Mouse (Mus musculus): ENCODE results near the gene Evc. TPM values are rescaled to one million over a fixed set of nuclear protein-coding genes. Genes with fewer than 3 reads are reported as not detected.

Evc gene
- polyA plus RNA-seq, 1 experiment from 2014 or later: 12.0 TPM

DNA sequence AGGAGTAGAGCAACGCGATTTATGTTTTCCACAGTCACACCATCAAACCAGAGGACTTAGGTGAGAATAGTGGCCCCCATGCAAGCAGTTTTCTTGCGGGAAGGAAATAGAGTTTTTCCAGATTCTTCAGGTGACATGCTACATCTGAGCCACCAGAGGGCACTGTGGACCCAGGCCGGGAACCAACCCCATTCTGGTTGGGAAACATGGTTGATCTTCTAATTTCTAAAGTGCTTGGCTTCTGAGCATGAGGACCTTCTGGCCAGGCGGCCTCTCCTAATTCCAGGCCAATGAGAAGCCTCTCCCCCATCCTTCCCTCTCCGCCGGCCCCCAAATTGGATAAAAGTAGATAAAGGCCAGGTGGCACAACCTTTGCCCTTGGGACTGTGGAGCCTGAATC is 38.3 kb downstream of the Evc start:
- H3K4me3 ChIP-seq (replicated peaks): no peak overlapping the region
- no peaks in the 10 kb centered on the region for H3K27me3 ChIP-seq (replicated peaks)
- no peak overlapping the region for H3K27ac ChIP-seq
- no peaks in the 10 kb centered on the region for H3K9me3 ChIP-seq
- no peak overlapping the region for H3K9ac ChIP-seq
- H3K4me2 ChIP-seq: no peak overlapping the region
- 19% methylated on average over 7 of the region's 7 CpGs for WGBS
- no peak for ATAC-seq (ENCODE audit: insufficient read depth, low FRiP score, low read depth)
- H3K36me3 ChIP-seq: 0 out of 2 replicates have a peak, but pooled peaks cover 2% of the 10 kb centered on the region
- no peaks in the 10 kb centered on the region for H3K4me1 ChIP-seq

DNA sequence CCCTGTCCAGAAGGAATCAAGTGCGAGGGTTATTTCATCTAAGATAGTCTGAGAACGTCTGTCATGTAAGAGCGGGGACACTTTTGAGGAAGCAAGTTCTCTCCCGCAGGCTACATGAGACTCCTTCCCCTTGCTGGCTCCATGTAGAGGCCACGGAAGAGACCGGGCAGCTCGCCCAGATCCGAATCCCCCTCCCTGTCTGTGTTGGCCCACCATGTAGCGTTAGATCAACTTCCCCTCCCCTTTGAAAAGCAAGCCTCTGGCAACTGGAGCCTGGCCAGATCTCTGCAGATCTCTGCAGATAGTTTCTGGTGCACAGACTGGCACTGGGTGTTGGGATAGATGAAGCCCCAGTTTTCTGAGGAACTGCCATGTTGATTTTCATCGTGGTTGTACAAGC is 40.0 kb downstream of the Evc start:
- Histone ChIP-seq H3K4me1 (no peaks in the 10 kb centered on the region), H3K4me2 (no peak overlapping the region), H3K27ac (no peak overlapping the region), H3K9me3 (no peaks in the 10 kb centered on the region), H3K4me3 (replicated peaks) (no peak overlapping the region), H3K36me3 (0 out of 2 replicates have a peak, but pooled peaks cover 1% of the 10 kb centered on the region), H3K27me3 (replicated peaks) (no peaks in the 10 kb centered on the region), H3K9ac (no peak overlapping the region)
- ATAC-seq (ENCODE audit: insufficient read depth, low FRiP score, low read depth): no peak
- 66% methylated on average over 10 of the region's 10 CpGs for WGBS

DNA sequence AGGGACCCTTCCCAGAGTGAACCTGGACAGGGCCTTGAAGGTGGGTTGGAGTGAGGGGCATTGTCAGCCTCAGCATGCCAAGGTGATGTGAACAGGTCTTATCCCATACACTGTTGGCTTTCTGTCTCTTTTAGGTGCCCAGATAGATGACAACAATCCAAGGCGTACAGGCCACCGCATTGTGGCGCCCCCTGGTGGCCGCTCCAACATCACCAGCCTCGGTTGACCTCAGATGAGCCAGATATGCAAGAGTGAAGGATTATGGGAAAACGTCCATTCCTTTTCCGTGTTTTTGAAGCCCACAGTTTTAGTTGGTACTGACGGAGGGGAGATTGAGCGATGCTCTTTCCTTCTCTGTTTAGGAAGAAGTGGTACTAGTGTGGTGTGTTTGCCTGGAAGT is 45.7 kb downstream of the Evc start:
- no peak overlapping the region for H3K4me3 ChIP-seq (replicated peaks)
- no peaks in the 10 kb centered on the region for H3K27me3 ChIP-seq (replicated peaks)
- no peaks in the 10 kb centered on the region for H3K9me3 ChIP-seq
- no peak overlapping the region for H3K9ac ChIP-seq
- H3K4me1 ChIP-seq: no peaks in the 10 kb centered on the region
- H3K4me2 ChIP-seq: no peak overlapping the region
- no peaks in the 10 kb centered on the region for H3K36me3 ChIP-seq
- no peak for ATAC-seq (ENCODE audit: insufficient read depth, low FRiP score, low read depth)
- WGBS: 68% methylated on average over 9 of the region's 9 CpGs
- no peak overlapping the region for H3K27ac ChIP-seq

DNA sequence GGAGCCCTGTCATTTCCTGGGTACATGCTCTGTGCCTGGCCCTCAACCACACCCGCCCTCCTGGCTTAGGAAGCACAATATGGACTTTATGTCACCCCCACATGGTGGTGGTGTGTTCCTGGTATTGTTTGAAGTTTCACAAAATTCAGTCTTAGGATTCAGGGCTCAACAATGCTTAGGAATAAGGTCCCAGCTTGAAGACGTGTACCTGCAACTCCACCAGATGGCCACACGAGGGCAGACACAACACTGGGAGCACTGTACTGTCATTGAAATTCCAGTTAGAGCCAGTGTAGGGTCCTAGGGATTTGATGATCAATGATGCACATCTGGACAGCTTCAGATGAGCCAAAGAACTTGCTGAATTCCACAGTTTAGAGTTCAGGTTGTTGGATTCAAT is 47.5 kb downstream of the Evc start:
- H3K4me2 ChIP-seq: no peak overlapping the region
- H3K9me3 ChIP-seq: no peaks in the 10 kb centered on the region
- no peaks in the 10 kb centered on the region for H3K4me1 ChIP-seq
- no peak overlapping the region for H3K27ac ChIP-seq
- H3K36me3 ChIP-seq: no peaks in the 10 kb centered on the region
- no peak for ATAC-seq (ENCODE audit: insufficient read depth, low FRiP score, low read depth)
- no peaks in the 10 kb centered on the region for H3K27me3 ChIP-seq (replicated peaks)
- H3K4me3 ChIP-seq (replicated peaks): no peak overlapping the region
- WGBS: 19% methylated on average over 3 of the region's 3 CpGs
- H3K9ac ChIP-seq: no peak overlapping the region

DNA sequence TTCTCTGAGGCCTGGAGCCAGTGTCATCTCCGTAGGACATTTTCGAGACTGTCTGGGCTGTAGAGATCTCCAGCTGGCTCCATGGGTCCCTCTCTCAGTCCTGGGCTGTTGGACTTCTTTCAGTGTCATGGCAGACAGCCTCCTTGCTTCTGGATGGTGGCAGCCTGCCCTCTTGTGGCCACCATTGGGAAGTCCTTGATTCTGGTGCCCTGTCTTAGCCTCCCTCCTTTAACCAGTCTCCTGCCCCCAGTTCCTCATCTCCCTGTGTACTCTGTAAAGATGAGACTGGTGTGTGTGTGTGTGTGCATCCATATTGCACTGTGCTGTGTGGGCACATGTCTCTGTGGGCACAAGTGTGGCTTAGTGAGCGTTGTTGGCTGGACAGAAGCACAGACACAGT is 48.3 kb downstream of the Evc start:
- no peaks in the 10 kb centered on the region for H3K9me3 ChIP-seq
- no peak for ATAC-seq (ENCODE audit: insufficient read depth, low FRiP score, low read depth)
- H3K27me3 ChIP-seq (replicated peaks): no peaks in the 10 kb centered on the region
- H3K36me3 ChIP-seq: no peaks in the 10 kb centered on the region
- H3K9ac ChIP-seq: no peak overlapping the region
- no peak overlapping the region for H3K27ac ChIP-seq
- WGBS: 67% methylated on average over 3 of the region's 3 CpGs
- H3K4me1 ChIP-seq: no peaks in the 10 kb centered on the region
- H3K4me2 ChIP-seq: no peak overlapping the region
- no peak overlapping the region for H3K4me3 ChIP-seq (replicated peaks)

DNA sequence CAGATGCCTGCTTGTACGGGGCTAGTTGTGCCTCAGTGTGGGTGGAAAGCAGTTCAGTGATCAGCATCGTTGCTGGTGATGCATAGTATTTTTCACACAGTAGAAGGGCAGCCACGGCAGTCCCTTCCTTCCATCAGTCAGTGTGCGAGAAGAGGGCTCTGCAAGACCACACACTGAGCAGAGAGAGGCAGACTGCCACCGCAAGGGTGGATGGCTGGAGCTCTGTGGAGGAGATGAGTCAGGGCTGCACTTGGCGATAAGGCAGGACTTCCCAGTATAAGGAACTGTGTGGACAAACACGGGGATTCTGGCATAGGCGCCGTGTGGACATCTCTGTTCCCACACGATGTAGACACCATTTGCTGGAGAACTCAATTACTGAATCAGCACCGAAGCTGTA is 55.7 kb downstream of the Evc start:
- H3K4me1 ChIP-seq: no peaks in the 10 kb centered on the region
- no peaks in the 10 kb centered on the region for H3K36me3 ChIP-seq
- ATAC-seq (ENCODE audit: insufficient read depth, low FRiP score, low read depth): no peak
- H3K9ac ChIP-seq: no peak overlapping the region
- H3K27ac ChIP-seq: no peak overlapping the region
- no peaks in the 10 kb centered on the region for H3K9me3 ChIP-seq
- no peak overlapping the region for H3K4me2 ChIP-seq
- H3K4me3 ChIP-seq (replicated peaks): no peak overlapping the region
- WGBS: 84% methylated on average over 11 of the region's 11 CpGs
- H3K27me3 ChIP-seq (replicated peaks): no peaks in the 10 kb centered on the region

DNA sequence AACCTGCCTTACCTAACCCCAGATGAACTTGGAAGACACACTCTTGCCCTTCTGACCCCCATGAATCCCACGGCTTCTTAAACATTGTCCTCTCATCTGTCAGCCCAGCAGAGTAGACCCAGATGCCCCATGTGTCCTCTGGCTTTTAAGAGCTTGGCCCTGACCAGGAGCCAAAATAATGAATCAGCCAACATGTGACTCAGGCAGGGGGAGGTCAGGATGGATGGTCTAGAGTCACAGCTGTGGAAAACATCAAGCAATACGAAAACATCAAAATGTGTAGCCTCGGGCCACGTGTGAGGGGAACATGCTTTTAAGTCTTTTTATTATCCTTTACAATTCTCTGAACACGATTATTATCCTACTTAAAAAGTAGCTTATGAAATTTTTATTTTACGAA is 72.9 kb downstream of the Evc start:
- Histone ChIP-seq H3K9me3 (no peaks in the 10 kb centered on the region), H3K4me1 (no peaks in the 10 kb centered on the region), H3K27ac (no peak overlapping the region), H3K36me3 (no peaks in the 10 kb centered on the region), H3K27me3 (replicated peaks) (no peaks in the 10 kb centered on the region), H3K4me2 (no peak overlapping the region), H3K4me3 (replicated peaks) (no peak overlapping the region), H3K9ac (no peak overlapping the region)
- ATAC-seq (ENCODE audit: insufficient read depth, low FRiP score, low read depth): no peak
- WGBS: 56% methylated on average over 6 of the region's 6 CpGs

DNA sequence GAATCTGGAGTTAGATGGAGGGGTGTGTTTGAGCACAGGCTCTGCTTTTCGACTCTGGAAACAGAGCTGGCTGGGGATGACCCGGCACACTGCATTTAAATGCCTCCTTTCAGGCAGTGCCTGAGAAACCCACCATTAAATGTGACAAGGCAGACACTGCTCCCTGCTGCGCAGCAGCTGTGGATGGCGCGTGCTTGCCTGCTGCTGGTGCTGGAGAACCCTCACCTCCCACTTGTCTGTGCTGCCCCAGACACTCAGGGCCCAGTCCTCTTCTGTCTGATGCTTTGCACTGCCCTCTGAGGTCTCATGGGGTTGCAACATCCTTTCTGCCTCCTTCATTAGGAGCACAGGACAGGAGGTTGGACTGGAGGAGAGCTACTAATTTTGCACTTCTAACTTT is 75.0 kb downstream of the Evc start:
- no peaks in the 10 kb centered on the region for H3K36me3 ChIP-seq
- no peak overlapping the region for H3K9ac ChIP-seq
- H3K27ac ChIP-seq: no peak overlapping the region
- WGBS: 65% methylated on average over 5 of the region's 5 CpGs
- no peaks in the 10 kb centered on the region for H3K4me1 ChIP-seq
- ATAC-seq (ENCODE audit: insufficient read depth, low FRiP score, low read depth): no peak
- H3K27me3 ChIP-seq (replicated peaks): no peaks in the 10 kb centered on the region
- H3K4me3 ChIP-seq (replicated peaks): no peak overlapping the region
- H3K9me3 ChIP-seq: no peaks in the 10 kb centered on the region
- H3K4me2 ChIP-seq: no peak overlapping the region

DNA sequence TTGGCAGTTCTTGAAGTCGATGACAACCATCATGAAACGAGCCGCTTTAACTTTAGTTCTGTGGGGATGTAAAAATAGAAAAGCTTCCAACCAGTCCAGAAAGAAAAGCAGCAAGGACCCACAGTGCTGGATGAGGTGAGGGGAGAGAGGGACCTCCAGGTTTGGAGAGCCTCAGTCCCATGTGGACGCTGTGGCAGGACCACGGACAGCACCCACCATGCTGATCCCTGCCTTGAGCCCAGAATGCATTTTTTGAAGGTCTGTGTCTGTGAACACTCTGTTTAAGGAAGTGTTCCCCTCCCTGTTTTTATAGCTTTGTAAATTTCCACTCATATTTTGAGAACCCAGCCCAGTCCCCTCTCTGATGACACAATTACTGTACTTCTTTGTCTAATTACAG is 79.5 kb downstream of the Evc start:
- Histone ChIP-seq H3K4me1 (no peaks in the 10 kb centered on the region), H3K9ac (no peak overlapping the region), H3K4me3 (replicated peaks) (no peak overlapping the region), H3K27me3 (replicated peaks) (no peaks in the 10 kb centered on the region), H3K4me2 (no peak overlapping the region), H3K9me3 (no peaks in the 10 kb centered on the region), H3K36me3 (no peaks in the 10 kb centered on the region), H3K27ac (no peak overlapping the region)
- WGBS: 38% methylated on average over 5 of the region's 5 CpGs
- ATAC-seq (ENCODE audit: insufficient read depth, low FRiP score, low read depth): no peak

DNA sequence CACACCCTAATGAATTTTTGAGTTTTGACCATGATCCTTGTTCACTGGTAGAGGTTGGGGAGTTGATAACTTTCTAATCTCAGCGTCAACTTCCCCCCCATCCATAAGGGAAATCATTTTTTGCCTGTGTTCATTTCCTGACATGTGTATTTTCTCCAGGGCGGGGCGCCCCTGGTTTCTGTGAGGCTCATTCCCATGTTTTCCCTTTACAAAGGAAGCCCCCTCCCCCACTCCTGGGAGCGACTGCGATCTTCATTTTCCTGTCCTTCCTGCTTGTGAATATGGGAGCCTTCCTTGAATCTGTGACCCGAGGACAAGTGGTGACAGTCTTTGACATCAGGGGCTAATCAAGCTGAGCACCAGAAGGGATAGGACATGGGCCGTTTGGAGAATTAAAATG is 79.9 kb downstream of the Evc start:
- H3K27me3 ChIP-seq (replicated peaks): no peaks in the 10 kb centered on the region
- no peak overlapping the region for H3K4me3 ChIP-seq (replicated peaks)
- H3K36me3 ChIP-seq: no peaks in the 10 kb centered on the region
- H3K4me2 ChIP-seq: no peak overlapping the region
- 66% methylated on average over 7 of the region's 7 CpGs for WGBS
- no peaks in the 10 kb centered on the region for H3K4me1 ChIP-seq
- H3K27ac ChIP-seq: no peak overlapping the region
- no peak overlapping the region for H3K9ac ChIP-seq
- H3K9me3 ChIP-seq: no peaks in the 10 kb centered on the region
- no peak for ATAC-seq (ENCODE audit: insufficient read depth, low FRiP score, low read depth)

DNA sequence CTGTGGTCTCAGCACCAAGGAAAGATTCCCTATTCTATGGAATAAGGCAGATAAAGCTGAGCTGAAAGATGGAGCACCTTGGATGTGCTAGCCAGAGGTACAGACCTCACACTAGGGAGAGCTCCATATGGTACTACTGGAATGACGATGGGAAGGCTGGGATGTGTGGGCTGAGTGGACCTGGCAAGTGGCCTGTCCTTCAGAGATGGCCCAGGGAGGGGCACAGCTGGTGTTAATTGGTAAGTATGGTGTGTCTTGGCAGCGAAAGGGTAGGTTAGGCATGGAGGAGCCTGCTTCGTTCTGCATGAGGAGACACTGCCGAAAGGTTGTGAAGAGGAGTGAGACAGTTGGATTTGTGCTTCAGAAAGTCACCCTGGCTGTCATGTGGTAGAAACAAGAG is 82.2 kb downstream of the Evc start:
- WGBS: 89% methylated on average over 4 of the region's 4 CpGs
- Histone ChIP-seq H3K9ac (no peak overlapping the region), H3K27ac (no peak overlapping the region)

DNA sequence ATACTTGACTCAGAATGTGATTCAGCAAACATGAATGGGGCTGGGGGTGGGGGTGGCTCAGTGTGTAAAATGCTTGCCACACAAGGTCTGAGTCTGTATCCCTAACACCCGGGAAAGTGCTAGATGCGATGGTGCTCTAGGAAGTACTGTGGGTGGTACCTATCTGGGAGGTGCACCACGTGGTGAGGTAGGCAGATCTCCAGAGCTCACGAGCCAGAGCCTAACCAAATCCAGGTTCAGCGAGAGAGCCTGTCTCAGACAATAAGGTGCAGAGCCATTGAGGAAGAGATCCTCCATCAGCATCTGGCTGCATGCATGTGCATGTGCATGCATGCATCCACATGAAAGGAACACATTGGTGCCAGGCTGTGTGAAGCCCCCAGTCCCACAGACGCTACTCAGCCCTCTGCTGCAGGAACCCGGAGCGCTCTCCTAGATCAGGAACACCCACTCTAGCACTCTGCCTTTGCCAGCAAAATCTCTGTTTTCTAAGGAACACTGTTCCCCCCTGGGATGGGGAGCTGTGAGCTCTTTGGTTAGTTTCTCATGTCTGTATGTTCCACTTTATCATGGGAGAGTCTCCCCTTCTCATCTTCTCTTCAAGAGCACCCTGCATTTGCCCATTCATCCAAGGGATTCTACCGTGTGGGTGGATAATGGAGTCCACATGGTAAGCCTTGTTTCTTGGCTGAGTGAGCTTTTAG is 84.4 kb downstream of the Evc start:
- Histone ChIP-seq H3K27ac (no peak overlapping the region), H3K4me1 (no peaks in the 10 kb centered on the region), H3K9ac (no peak overlapping the region), H3K4me3 (replicated peaks) (no peak overlapping the region), H3K4me2 (no peak overlapping the region), H3K36me3 (no peaks in the 10 kb centered on the region), H3K9me3 (no peaks in the 10 kb centered on the region), H3K27me3 (replicated peaks) (no peaks in the 10 kb centered on the region)
- no peak for ATAC-seq (ENCODE audit: insufficient read depth, low FRiP score, low read depth)
- 73% methylated on average over 9 of the region's 9 CpGs for WGBS

More for the DNA sequence above, 82.2 kb downstream of the Evc start:
- ATAC-seq (ENCODE audit: insufficient read depth, low FRiP score, low read depth): no peak
- Histone ChIP-seq H3K36me3 (no peaks in the 10 kb centered on the region), H3K4me3 (replicated peaks) (no peak overlapping the region), H3K9me3 (no peaks in the 10 kb centered on the region), H3K4me2 (no peak overlapping the region), H3K27me3 (replicated peaks) (no peaks in the 10 kb centered on the region), H3K4me1 (no peaks in the 10 kb centered on the region)

DNA sequence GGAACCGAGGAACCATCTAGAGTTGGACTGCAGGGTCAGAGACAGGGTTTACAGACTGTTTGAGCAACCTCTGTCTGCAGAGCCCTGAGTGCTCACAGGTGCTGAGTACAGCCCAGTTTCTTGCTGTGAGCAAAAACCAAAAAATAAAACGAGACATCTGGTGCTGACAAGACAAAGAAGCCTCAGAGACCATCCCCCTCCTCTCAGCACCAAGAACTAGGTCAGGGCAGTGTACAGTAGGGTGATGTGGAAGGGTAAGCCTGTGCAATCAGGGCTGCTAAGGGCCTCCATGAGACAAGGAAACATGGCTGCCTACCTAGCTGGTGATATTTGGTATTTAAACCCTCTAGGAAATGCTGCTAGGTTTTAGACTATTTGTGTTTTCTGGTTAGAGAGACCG is 85.1 kb downstream of the Evc start:
- Histone ChIP-seq H3K4me2 (no peak overlapping the region), H3K36me3 (no peaks in the 10 kb centered on the region), H3K27me3 (replicated peaks) (peaks cover 2% of the 10 kb centered on the region), H3K4me1 (peaks cover 2% of the 10 kb centered on the region; the same call in 1 of the 2 replicates), H3K27ac (no peak overlapping the region), H3K9ac (no peak overlapping the region), H3K9me3 (no peaks in the 10 kb centered on the region), H3K4me3 (replicated peaks) (no peak overlapping the region)
- WGBS: 40% methylated on average over 3 of the region's 3 CpGs
- ATAC-seq (ENCODE audit: insufficient read depth, low FRiP score, low read depth): no peak

Data from stomach, embryonic 15.5 days (tissue).